Mouse (Mus musculus) heart, adult 11 months (tissue): ENCODE results near the gene Sds.

Source experiments
- DNase-seq: peaks from one replicate; pipeline ENCODE4 v3.0.0; 2022

The Sds gene

DNA sequence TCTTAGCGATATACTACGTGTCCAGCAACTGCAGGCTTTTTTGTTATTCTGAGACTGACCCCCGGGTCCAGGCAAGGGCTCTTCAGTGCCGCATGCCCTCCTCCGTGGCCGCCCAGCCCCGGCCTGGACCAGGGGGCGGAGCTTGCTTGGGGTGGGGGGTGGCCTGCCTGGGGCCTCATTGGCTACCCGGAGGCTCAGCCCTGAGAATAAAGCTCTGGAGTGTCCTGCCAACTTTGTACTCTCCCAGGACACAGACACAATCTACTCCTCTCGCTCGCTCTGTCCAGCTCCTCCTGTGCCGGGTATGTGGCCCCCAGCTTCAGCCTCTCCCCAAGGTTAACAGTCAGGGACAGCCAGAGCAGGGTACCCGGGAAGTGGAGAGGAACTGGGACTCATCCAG is at the start of gene Sds:
TSS of gene Sds (plus strand) at position 231 of the 400 bp plus-strand sequence.
- peak; percentile 83 for DNase-seq

DNA sequence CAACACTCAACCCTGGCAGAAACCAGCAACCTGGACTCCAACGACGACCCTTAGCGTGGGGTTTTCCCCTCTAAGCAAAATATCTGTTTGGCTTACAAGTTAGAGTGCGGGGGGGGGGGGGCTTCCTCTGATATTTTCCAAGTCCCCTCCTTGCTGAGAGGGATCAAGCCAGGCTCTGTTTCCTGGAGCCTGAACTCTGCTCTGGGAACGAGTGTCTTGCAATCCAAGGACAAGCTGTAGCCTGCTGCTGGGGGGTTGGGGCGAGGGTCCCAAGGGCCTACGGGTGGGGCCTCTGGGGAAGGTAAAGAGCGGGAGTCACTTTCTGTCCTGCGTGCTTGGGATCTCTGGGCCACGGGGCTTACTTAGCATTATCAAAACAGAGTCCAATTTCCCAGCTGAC is 49.8 kb upstream of the Sds start:
- DNase-seq, result no peak

DNA sequence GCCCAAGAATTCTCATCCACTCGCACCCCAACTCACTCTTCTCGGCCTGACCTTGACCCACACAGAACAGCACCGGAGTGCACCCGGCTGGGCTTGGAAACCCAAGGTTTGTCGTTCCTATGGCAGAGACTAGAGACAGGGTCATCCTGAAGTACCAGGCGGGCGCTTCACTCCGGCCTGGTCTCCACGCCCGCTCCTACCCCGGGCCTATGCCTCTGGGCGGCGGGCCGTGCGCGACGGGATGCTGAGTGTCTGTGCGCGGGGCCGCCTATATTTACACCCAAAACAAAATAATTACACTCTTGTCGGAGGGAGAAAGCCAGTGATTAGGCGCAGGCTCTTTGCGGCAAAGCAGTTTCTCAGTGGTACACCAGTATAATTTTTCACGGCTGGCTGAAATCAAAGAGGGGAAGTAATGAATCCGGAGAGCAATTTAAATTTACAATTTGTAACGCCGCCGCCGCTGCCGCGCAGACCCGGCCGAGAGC is 48.8 kb upstream of the Sds start:
- no peak for DNase-seq

DNA sequence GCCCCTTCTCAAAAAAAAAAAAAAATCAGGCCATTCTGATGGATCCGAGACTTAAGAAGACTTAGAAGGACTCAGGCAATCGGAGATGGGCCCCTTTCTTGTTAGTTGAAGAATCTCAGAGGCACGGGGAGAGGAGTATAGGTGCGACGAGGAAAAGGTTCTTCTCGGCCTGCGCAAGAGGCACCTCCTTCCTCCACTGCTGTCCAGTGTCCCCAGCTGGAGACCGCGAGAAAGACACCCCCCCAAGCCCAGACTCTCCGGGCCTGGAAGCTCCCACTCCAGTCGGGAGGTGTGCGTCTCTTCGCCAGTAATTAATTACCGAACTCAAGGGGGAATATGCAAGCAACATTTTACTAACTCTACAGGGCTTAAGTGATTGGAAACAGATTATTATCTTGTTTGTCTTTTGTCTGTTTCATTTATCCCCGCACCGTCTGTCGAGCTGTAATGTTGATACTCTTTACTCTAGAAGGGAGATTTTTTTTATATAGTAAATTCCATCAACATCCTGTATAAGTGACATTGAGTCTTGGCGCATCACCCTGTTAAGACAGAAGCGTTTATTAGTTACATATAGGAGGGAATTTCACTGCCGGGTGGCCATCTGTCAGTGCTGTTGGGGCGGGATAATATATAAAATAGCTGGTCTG is 48.0 kb upstream of the Sds start:
- no peak for DNase-seq

DNA sequence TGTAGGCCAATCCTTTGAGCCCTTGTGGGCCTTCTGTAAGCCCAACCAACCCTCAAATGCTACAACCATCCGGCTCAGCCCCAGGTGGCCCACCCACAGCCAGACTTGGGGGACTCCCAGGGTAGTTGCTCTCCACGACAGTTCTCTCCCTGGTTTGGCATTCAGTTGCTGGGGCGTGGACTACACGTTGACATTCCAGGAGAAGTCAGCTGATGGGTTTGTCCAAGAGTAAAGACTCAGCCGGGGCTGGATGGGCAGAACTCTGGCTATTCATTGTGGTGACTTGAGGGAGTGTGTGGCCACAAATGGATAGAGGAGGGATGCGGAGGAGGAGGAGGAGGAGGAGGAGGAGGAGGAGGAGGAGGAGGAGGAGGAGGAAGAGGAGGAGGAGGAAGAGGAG is 47.3 kb upstream of the Sds start:
- DNase-seq, result no peak

- DNase-seq, result no peak
Observed at GRCm38 (mm10) chr5:120429692-120430091, 46.6 kb upstream of the Sds start.

- DNase-seq, result no peak
Observed at GRCm38 (mm10) chr5:120431001-120431583, 45.2 kb upstream of the Sds start.

- no peak for DNase-seq
Observed at GRCm38 (mm10) chr5:120431649-120432485, 44.5 kb upstream of the Sds start, which contains the start of gene Lhx5. Gene Lhx5, plus strand, starts transcription at chr5:120431699.

- no peak for DNase-seq
Observed at GRCm38 (mm10) chr5:120432486-120433015, 43.8 kb upstream of the Sds start.

- DNase-seq, result no peak
Observed at GRCm38 (mm10) chr5:120433135-120433760, 43.1 kb upstream of the Sds start.

- no peak for DNase-seq
Observed at GRCm38 (mm10) chr5:120434231-120434735, 42.0 kb upstream of the Sds start.

- DNase-seq, result no peak
Observed at GRCm38 (mm10) chr5:120435006-120435681, 41.2 kb upstream of the Sds start.

- no peak for DNase-seq
Observed at GRCm38 (mm10) chr5:120435731-120436501, 40.4 kb upstream of the Sds start.

DNA sequence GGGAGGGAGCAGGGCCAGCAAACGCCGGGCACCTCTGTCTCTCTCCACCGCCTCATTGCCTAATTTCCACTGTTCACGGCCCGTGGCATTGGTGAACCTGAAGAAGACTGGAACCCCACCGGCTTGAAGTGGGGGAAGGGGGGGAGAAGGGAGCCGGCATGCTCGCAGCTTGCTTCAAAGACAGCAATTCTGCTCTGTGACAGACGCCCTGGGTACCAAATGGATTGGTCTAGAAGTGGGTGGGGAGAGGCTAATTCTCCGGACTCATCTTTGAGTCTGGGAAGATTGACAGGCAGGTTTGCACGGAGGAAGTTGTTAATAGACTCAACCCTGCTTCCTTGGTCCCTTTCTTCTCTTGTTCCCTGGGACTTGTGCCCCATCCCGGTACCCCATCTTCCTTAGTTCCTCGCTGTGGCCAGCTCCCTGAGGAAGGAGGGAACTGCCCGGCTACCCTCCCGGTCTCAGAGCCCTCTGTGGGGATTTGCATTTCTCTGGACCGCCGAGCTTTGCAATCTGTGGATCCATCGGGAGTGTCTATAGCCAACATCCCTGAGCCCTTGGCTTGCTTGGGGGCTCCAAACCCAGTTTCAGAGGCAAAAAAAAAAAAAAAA is 39.3 kb upstream of the Sds start:
- no peak for DNase-seq

GRCm38 (mm10) chr5:120437539-120437938 is 38.8 kb upstream of the Sds start:
- no peak for DNase-seq

DNA sequence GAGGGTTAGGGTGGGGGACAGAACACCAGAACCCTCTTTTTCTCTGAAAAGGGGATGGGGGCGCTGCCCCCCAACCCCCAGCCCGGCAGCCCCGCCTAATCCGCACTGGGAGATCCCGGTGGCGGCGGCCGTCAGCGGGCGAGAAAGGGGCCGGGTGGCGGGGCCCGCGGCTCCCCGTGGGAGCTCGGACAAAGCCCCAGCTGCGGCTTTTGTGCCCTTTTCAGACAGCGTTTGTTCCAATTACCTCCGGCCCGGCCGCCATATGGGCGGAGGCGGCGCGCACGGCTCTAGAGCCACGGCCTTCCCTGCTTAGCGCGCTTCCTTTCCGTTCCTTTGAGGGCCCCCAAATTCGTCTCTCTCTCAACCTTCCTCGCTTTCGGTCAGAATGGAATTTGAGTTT is 38.3 kb upstream of the Sds start:
- no peak for DNase-seq

GRCm38 (mm10) chr5:120438469-120438868 is 37.9 kb upstream of the Sds start:
- DNase-seq, result no peak

GRCm38 (mm10) chr5:120438991-120439710 is 37.2 kb upstream of the Sds start:
- no peak for DNase-seq

DNA sequence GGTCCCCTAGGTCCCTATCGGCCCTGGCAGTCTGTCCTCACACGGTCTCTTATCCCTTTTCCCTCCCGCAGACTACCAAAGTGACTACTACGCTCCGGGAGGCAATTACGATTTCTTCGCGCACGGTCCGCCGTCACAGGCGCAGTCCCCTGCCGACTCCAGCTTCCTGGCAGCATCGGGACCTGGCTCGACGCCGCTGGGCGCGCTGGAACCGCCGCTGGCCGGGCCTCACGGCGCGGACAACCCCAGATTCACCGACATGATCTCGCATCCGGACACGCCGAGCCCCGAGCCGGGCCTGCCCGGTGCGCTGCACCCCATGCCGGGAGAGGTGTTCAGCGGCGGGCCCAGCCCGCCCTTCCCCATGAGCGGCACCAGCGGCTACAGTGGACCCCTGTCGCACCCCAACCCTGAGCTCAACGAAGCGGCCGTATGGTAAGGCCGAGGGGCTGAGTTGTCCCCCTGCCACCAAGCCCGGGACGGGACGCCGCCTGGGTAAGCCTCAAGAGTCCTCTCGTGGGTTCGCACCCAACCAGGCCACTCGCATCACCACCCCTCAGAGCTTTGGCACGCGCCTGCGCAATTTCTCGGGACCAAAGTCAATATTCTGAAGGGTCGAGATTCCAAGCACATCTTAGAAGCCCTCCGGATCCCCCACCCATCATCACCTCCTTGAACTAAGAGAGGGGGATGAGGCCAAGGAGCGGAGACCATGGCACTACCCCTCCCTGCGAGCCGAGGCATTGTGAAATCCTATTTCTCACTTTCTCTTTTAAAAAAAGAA is 36.2 kb upstream of the Sds start:
- DNase-seq, result no peak
